Comparison of ENCODE assay signal across 8 mouse cellular contexts in the genomic region with DNA sequence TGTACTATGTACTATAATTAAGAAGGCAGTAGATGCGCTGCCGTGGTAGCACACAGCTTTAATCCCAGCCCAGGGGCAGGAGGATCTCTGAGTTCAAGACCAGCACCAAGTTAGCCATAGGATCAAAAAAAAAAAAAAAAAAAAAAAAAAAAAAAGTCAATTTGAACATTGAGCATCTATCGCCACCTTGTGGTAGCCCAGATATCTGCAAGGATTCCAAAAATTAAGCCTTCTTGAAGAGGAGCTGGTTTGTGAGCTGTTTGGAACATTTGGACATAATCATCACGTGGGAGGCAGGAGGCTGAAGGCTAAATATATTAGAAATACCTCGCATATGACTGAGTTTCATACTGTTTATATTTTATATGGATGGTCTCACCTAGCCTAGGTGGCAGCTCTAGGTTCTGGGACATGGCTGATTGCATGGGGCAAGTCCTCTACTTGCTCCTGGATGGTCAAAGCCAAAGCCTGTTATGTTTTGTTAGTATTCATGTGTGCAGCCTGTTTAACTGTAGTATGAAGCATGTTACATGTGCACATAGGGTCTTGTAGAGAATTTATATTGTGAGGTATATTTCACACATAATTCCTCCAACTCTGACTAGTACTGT. TPM values are rescaled to one million over a fixed set of nuclear protein-coding genes. Genes with fewer than 3 reads are reported as not detected.
DNase-seq lines count a peak whose midpoint lies in the region; ATAC-seq and TF ChIP-seq lines count a peak whose summit lies in the region.

No protein-coding gene starts in this region.

- no peak for ATAC-seq in forebrain, embryonic 14.5 days
- ATAC-seq in forebrain, embryonic 13.5 days, result no peak

- no peaks in the 10 kb centered on the region for H3K36me3 ChIP-seq in forebrain, embryonic 14.5 days (ENCODE audit: control insufficient read depth, insufficient read depth, low read length)
- no peaks in the 10 kb centered on the region for H3K36me3 ChIP-seq in forebrain, embryonic 13.5 days (ENCODE audit: poor library complexity, severe bottlenecking)
- H3K36me3 ChIP-seq in spleen, adult 2 months (ENCODE audit: control insufficient read depth, insufficient read depth, low read length), result no peaks in the 10 kb centered on the region

- H3K4me3 ChIP-seq in forebrain, embryonic 14.5 days (ENCODE audit: low read depth, low read length), result no peak overlapping the region
- H3K4me3 ChIP-seq in forebrain, embryonic 13.5 days, result no peak overlapping the region
- no peak overlapping the region for H3K4me3 ChIP-seq in spleen, adult 2 months (ENCODE audit: extremely low read depth, insufficient read depth, insufficient read length)

- H3K9ac ChIP-seq in forebrain, embryonic 14.5 days (ENCODE audit: low read length), result no peak overlapping the region
- H3K9ac ChIP-seq in forebrain, embryonic 13.5 days, result no peak overlapping the region

- TF ChIP-seq POLR2A in spleen, adult 2 months (IDR thresholded peaks at IDR 0.05; ENCODE audit: low read depth, low read length), result no peak

- H3K9me3 ChIP-seq in forebrain, embryonic 14.5 days (replicated peaks; ENCODE audit: control insufficient read depth, low read length), result no peaks in the 10 kb centered on the region
- no peaks in the 10 kb centered on the region for H3K9me3 ChIP-seq in forebrain, embryonic 13.5 days (replicated peaks)

- H3K27me3 ChIP-seq in forebrain, embryonic 14.5 days (replicated peaks; ENCODE audit: control insufficient read depth, insufficient read depth, low read length), result no peaks in the 10 kb centered on the region
- H3K27me3 ChIP-seq in forebrain, embryonic 13.5 days, result no peaks in the 10 kb centered on the region
- H3K27me3 ChIP-seq in spleen, adult 2 months (ENCODE audit: control insufficient read depth, insufficient read depth, low read length), result no peaks in the 10 kb centered on the region

- no peaks in the 10 kb centered on the region for H3K4me1 ChIP-seq in forebrain, embryonic 14.5 days (ENCODE audit: control insufficient read depth, insufficient read depth, low read length)
- H3K4me1 ChIP-seq in forebrain, embryonic 13.5 days, result no peaks in the 10 kb centered on the region
- H3K4me1 ChIP-seq in spleen, adult 2 months (ENCODE audit: control insufficient read depth, insufficient read depth, insufficient read length), result no peaks in the 10 kb centered on the region

- no peak overlapping the region for H3K27ac ChIP-seq in forebrain, embryonic 14.5 days (ENCODE audit: low read depth, low read length)
- H3K27ac ChIP-seq in forebrain, embryonic 13.5 days, result no peak overlapping the region
- no peak overlapping the region for H3K27ac ChIP-seq in spleen, adult 2 months (ENCODE audit: insufficient read depth, low read length)

- no peak for TF ChIP-seq CTCF in spleen, adult 2 months (IDR thresholded peaks at IDR 0.05; ENCODE audit: extremely low read depth, insufficient read depth, insufficient read length, insufficient replicate concordance)

- peak; percentile 85 for DNase-seq in forebrain, embryonic 14.5 days (ENCODE audit: low spot score)
- DNase-seq in 416B (ENCODE audit: low read depth), result peak; percentile 84
- peak; percentile 48 for DNase-seq in adrenal gland, postnatal 25 days
- DNase-seq in embryo, embryonic 9.5 days (ENCODE audit: extremely low spot score), result peak; percentile 41
- peak; percentile 64 to 79 for DNase-seq in kidney, postnatal 36 days
- peak; percentile 78 for DNase-seq in lung, postnatal 14 days
- DNase-seq in spleen, adult 2 months (ENCODE audit: low read depth in 1 of 2, low spot score in 2 of 2), result peak; percentile 46 to 55

- H3K4me2 ChIP-seq in forebrain, embryonic 14.5 days (ENCODE audit: low read length), result no peak overlapping the region
- no peak overlapping the region for H3K4me2 ChIP-seq in forebrain, embryonic 13.5 days

- 4% methylated on average over 5 of the region's 5 CpGs for WGBS in forebrain, embryonic 14.5 days
- WGBS in forebrain, embryonic 13.5 days, result 8% methylated on average over 5 of the region's 5 CpGs
- 5% methylated on average over 5 of the region's 5 CpGs for WGBS in spleen, adult 2 months

RNA-seq across cellular contexts. Expression of a gene that starts 21.6 kb away (rescaled TPM):
- 9.7 and 10.1 TPM in 2 replicates for polyA plus RNA-seq in forebrain, embryonic 14.5 days (2014; fragmentation: Nextera tagmentation; extraction: Ambion mirVana)
- 13.9 and 14.4 TPM in 2 replicates for polyA plus RNA-seq in forebrain, embryonic 13.5 days (2015; fragmentation: Nextera tagmentation; extraction: Ambion mirVana)
- 41.4 and 50.6 TPM in 2 replicates for total RNA-seq in adrenal gland, postnatal 25 days (2021)
- polyA plus RNA-seq in spleen, adult 2 months (2012; rRNA removed), result 28.8 and 30.8 TPM in 2 replicates

RNA-seq across cellular contexts. Expression of a gene that starts 22.3 kb away (rescaled TPM):
- 57.6 and 59.0 TPM in 2 replicates for polyA plus RNA-seq in forebrain, embryonic 14.5 days (2014; fragmentation: Nextera tagmentation; extraction: Ambion mirVana)
- polyA plus RNA-seq in forebrain, embryonic 13.5 days (2015; fragmentation: Nextera tagmentation; extraction: Ambion mirVana), result 66.0 and 67.7 TPM in 2 replicates
- total RNA-seq in adrenal gland, postnatal 25 days (2021), result 24.4 and 24.5 TPM in 2 replicates
- polyA plus RNA-seq in spleen, adult 2 months (2012; rRNA removed), result 5.8 and 7.1 TPM in 2 replicates

RNA-seq across cellular contexts. Expression of a gene that starts 36.7 kb away (rescaled TPM):
- 33.9 and 44.8 TPM in 2 replicates for polyA plus RNA-seq in forebrain, embryonic 14.5 days (2014; fragmentation: Nextera tagmentation; extraction: Ambion mirVana)
- 66.9 and 75.0 TPM in 2 replicates for polyA plus RNA-seq in forebrain, embryonic 13.5 days (2015; fragmentation: Nextera tagmentation; extraction: Ambion mirVana)
- 112 and 134 TPM in 2 replicates for total RNA-seq in adrenal gland, postnatal 25 days (2021)
- polyA plus RNA-seq in spleen, adult 2 months (2012; rRNA removed), result 36.0 and 43.0 TPM in 2 replicates
